Mouse (Mus musculus): ENCODE data around the gene Uggt1. TPM values are rescaled to one million over a fixed set of nuclear protein-coding genes. Genes with fewer than 3 reads are reported as not detected.

Uggt1 gene
- total RNA-seq (2021) = 10 to 100 TPM; 26.8 to 29.5 TPM

- intact Hi-C loops (cut with DNase I) = no loop called here
- DNase-seq (ENCODE audit: low spot score) = peak; percentile 88
Observed at GRCm38 (mm10) chr1:36244058-36244827, at the start of gene Uggt1. Gene Uggt1, minus strand, starts transcription at chr1:36244720.

GRCm38 (mm10) chr1:36293470-36293869 lies 49.0 kb upstream of the Uggt1 start:
- DNase-seq (ENCODE audit: low spot score) = no peak
- intact Hi-C loops (cut with DNase I) = no loop called here

GRCm38 (mm10) chr1:36281849-36282248 lies 37.3 kb upstream of the Uggt1 start:
- intact Hi-C loops (cut with DNase I) = no loop called here
- no peak for DNase-seq (ENCODE audit: low spot score)

GRCm38 (mm10) chr1:36280938-36281337 lies 36.4 kb upstream of the Uggt1 start:
- no peak for DNase-seq (ENCODE audit: low spot score)

GRCm38 (mm10) chr1:36279202-36279601 lies 34.7 kb upstream of the Uggt1 start:
- intact Hi-C loops (cut with DNase I) = loop anchor here (5.0 kb wide), 2 partner anchors 57 to 132 kb away; no protein-coding TSS in a partner anchor
- DNase-seq (ENCODE audit: low spot score) = peak; percentile 43

More at GRCm38 (mm10) chr1:36280938-36281337, 36.4 kb upstream of the Uggt1 start:
- intact Hi-C loops (cut with DNase I) = no loop called here

- intact Hi-C loops (cut with DNase I) = loop anchor here (1.0 to 5.0 kb wide), 3 partner anchors 22 to 130 kb away; no protein-coding TSS in a partner anchor
- DNase-seq (ENCODE audit: low spot score) = peak; percentile 63
Observed at GRCm38 (mm10) chr1:36277267-36278060, 32.9 kb upstream of the Uggt1 start.

GRCm38 (mm10) chr1:36275635-36276389 lies 31.3 kb upstream of the Uggt1 start:
- no peak for DNase-seq (ENCODE audit: low spot score)
- intact Hi-C loops (cut with DNase I) = loop anchor here (5.0 kb wide), 2 partner anchors 54 to 129 kb away; no protein-coding TSS in a partner anchor

- DNase-seq (ENCODE audit: low spot score) = no peak
- intact Hi-C loops (cut with DNase I) = no loop called here
Observed at GRCm38 (mm10) chr1:36274455-36274854, 29.9 kb upstream of the Uggt1 start, which contains the start of gene Neurl3. Gene Neurl3, minus strand, starts transcription at chr1:36274679.

- intact Hi-C loops (cut with DNase I) = no loop called here
- DNase-seq (ENCODE audit: low spot score) = peak; percentile 50
Observed at GRCm38 (mm10) chr1:36273288-36273687, 28.8 kb upstream of the Uggt1 start.

GRCm38 (mm10) chr1:36272546-36272945 lies 28.0 kb upstream of the Uggt1 start:
- DNase-seq (ENCODE audit: low spot score) = no peak
- intact Hi-C loops (cut with DNase I) = no loop called here

- intact Hi-C loops (cut with DNase I) = no loop called here
- no peak for DNase-seq (ENCODE audit: low spot score)
Observed at GRCm38 (mm10) chr1:36271516-36272230, 27.2 kb upstream of the Uggt1 start.

- intact Hi-C loops (cut with DNase I) = no loop called here
- no peak for DNase-seq (ENCODE audit: low spot score)
Observed at GRCm38 (mm10) chr1:36270666-36271065, 26.1 kb upstream of the Uggt1 start.

- intact Hi-C loops (cut with DNase I) = no loop called here
- DNase-seq (ENCODE audit: low spot score) = no peak
Observed at GRCm38 (mm10) chr1:36269121-36269795, 24.7 kb upstream of the Uggt1 start.

- intact Hi-C loops (cut with DNase I) = no loop called here
- no peak for DNase-seq (ENCODE audit: low spot score)
Observed at GRCm38 (mm10) chr1:36267595-36267994, 23.1 kb upstream of the Uggt1 start.

- DNase-seq (ENCODE audit: low spot score) = no peak
- intact Hi-C loops (cut with DNase I) = no loop called here
Observed at GRCm38 (mm10) chr1:36266293-36266692, 21.8 kb upstream of the Uggt1 start.

- intact Hi-C loops (cut with DNase I) = no loop called here
Observed at GRCm38 (mm10) chr1:36263833-36264488, 19.4 kb upstream of the Uggt1 start.

GRCm38 (mm10) chr1:36261708-36262504 lies 17.4 kb upstream of the Uggt1 start:
- intact Hi-C loops (cut with DNase I) = no loop called here
- DNase-seq (ENCODE audit: low spot score) = no peak

More at GRCm38 (mm10) chr1:36263833-36264488, 19.4 kb upstream of the Uggt1 start:
- DNase-seq (ENCODE audit: low spot score) = peak; percentile 49

- intact Hi-C loops (cut with DNase I) = no loop called here
- no peak for DNase-seq (ENCODE audit: low spot score)
Observed at GRCm38 (mm10) chr1:36260418-36260817, 15.9 kb upstream of the Uggt1 start.

All from heart, postnatal 25 days (tissue).